Mouse (Mus musculus) megakaryocyte, adult 5-6 weeks (primary cell): Measurements from ENCODE around the gene Dpp3. TPM values are rescaled to one million over a fixed set of nuclear protein-coding genes. Genes with fewer than 3 reads are reported as not detected.
A peak's percentile ranks its signal among the peaks of the same experiment; 100 is the strongest.
"Not testable (repeated sequence)": the region's sequence is repeated elsewhere in the genome, so short reads cannot be mapped to it uniquely, and the experiment has no call there.

Experiments used
- ATAC-seq: 2 replicates; pipeline ENCODE4 v1.8.0; 2016; ENCODE audit warnings: mild to moderate bottlenecking, inconsistent platforms; ENCODE audit not compliant: poor library complexity, severe bottlenecking
- total RNA-seq, 2 experiments: library from RNA; stranded (forward) in 1 of 2; stranded (reverse) in 1 of 2; fragments of 153-499, 151-499 nt in 1 of 2; fragments of 221-1000, 200-1000 nt in 1 of 2; gene quantifications; 2 replicates each; pipeline versions ENCODE4 v1.2.3 to v1.2.4; 2015 to 2017

Gene Dpp3
- total RNA-seq (2015) (21.2 and 21.7 TPM in 2 replicates), total RNA-seq (2017) (36.1 and 44.4 TPM in 2 replicates)

- ATAC-seq, result peak; percentile 100
These were observed at the start of gene Dpp3 for GRCm38 (mm10) chr19:4927904-4928531. Dpp3 (minus strand) TSS chr19:4928287.

GRCm38 (mm10) chr19:4968236-4968635 is 40.1 kb upstream of the Dpp3 start:
- peak; percentile 64 for ATAC-seq

GRCm38 (mm10) chr19:4961928-4962601 is 34.0 kb upstream of the Dpp3 start, which contains the start of gene Mrpl11:
Mrpl11 (plus strand) TSS chr19:4962147.
- peak; percentile 100 for ATAC-seq

GRCm38 (mm10) chr19:4948641-4949040 is 20.6 kb upstream of the Dpp3 start:
- ATAC-seq, result not testable (repeated sequence)

- no peak for ATAC-seq
These were observed 17.5 kb upstream of the Dpp3 start for GRCm38 (mm10) chr19:4945540-4945939.

GRCm38 (mm10) chr19:4943253-4943588 is 15.1 kb upstream of the Dpp3 start:
- ATAC-seq, result no peak

GRCm38 (mm10) chr19:4942551-4943252 is 14.6 kb upstream of the Dpp3 start, which contains the start of gene Peli3:
Peli3 (minus strand) TSS chr19:4943127.
- ATAC-seq, result peak; percentile 71

GRCm38 (mm10) chr19:4937444-4938310 is 9.6 kb upstream of the Dpp3 start:
- no peak for ATAC-seq

GRCm38 (mm10) chr19:4936896-4937295 is 8.8 kb upstream of the Dpp3 start:
- ATAC-seq, result no peak

- no peak for ATAC-seq
These were observed 694 bp upstream of the Dpp3 start for GRCm38 (mm10) chr19:4928781-4929180.

- ATAC-seq, result no peak
These were observed 2.8 kb downstream of the Dpp3 start for GRCm38 (mm10) chr19:4925121-4925860.

- no peak for ATAC-seq
These were observed 8.4 kb downstream of the Dpp3 start for GRCm38 (mm10) chr19:4919652-4920051.

GRCm38 (mm10) chr19:4916827-4917226 is 11.3 kb downstream of the Dpp3 start:
- no peak for ATAC-seq

- no peak for ATAC-seq
These were observed 12.0 kb downstream of the Dpp3 start for GRCm38 (mm10) chr19:4915924-4916603.

- ATAC-seq, result no peak
These were observed 18.7 kb downstream of the Dpp3 start for GRCm38 (mm10) chr19:4909376-4909775.

GRCm38 (mm10) chr19:4908107-4908506 is 20.0 kb downstream of the Dpp3 start:
- ATAC-seq, result peak; percentile 45; the same call in 1 of the 2 replicates

- peak; percentile 82 for ATAC-seq
These were observed 21.9 kb downstream of the Dpp3 start, which contains the start of gene Bbs1 for GRCm38 (mm10) chr19:4905979-4906794. Bbs1 (minus strand) TSS chr19:4906628.

- ATAC-seq, result no peak
These were observed 28.2 kb downstream of the Dpp3 start for GRCm38 (mm10) chr19:4899888-4900287.

- ATAC-seq, result no peak
These were observed 29.1 kb downstream of the Dpp3 start for GRCm38 (mm10) chr19:4898972-4899371.
